ENCODE assay signal across 13 mouse cellular contexts in genomic region chr5:149002034-149002802, GRCm38 (mm10). TPM values are rescaled to one million over a fixed set of nuclear protein-coding genes. Genes with fewer than 3 reads are reported as not detected.
DNase-seq lines count a peak whose midpoint lies in the region; ATAC-seq lines count a peak whose summit lies in the region.
"Had no signal": no experiment of that assay in that cellular context is flagged by ENCODE, and none has a peak within 500 bp of the region (broad histone marks: within the 10 kb centered on the region; RNA-seq: fewer than 3 reads in every experiment).

No protein-coding gene starts in this region.

- no peak overlapping the region for H3K4me2 ChIP-seq in hindbrain, embryonic 14.5 days (replicated peaks)
- no peak overlapping the region; the same call in 1 of the 2 replicates for H3K4me2 ChIP-seq in intestine, embryonic 16.5 days (ENCODE audit: low read depth, low read length)
- peak overlapping the region; percentile 11; the same call in 1 of the 2 replicates for H3K4me2 ChIP-seq in stomach, embryonic 15.5 days
- H3K4me2 ChIP-seq: heart, embryonic 13.5 days had no signal

- no peak for ATAC-seq in hindbrain, embryonic 14.5 days (ENCODE audit: low FRiP score)
- ATAC-seq in intestine, embryonic 16.5 days, result peak; percentile 29; the same call in 1 of the 2 replicates
- ATAC-seq in stomach, embryonic 15.5 days (ENCODE audit: insufficient read depth, low FRiP score, low read depth), result no peak
- ATAC-seq: hindbrain, postnatal 0 days had no signal

- H3K36me3 ChIP-seq in hindbrain, embryonic 10.5 days, result no peaks in the 10 kb centered on the region
- no peaks in the 10 kb centered on the region for H3K36me3 ChIP-seq in hindbrain, embryonic 14.5 days (replicated peaks; ENCODE audit: control insufficient read depth, insufficient read depth)
- H3K36me3 ChIP-seq in intestine, embryonic 16.5 days (ENCODE audit: control insufficient read depth, insufficient read depth, low read length), result no peaks in the 10 kb centered on the region
- no peaks in the 10 kb centered on the region for H3K36me3 ChIP-seq in stomach, embryonic 15.5 days
- H3K36me3 ChIP-seq: heart, embryonic 13.5 days had no signal

- WGBS in hindbrain, embryonic 10.5 days, result 71% methylated on average over 20 of the region's 20 CpGs
- WGBS in hindbrain, embryonic 14.5 days, result 71% methylated on average over 20 of the region's 20 CpGs
- 37% methylated on average over 20 of the region's 20 CpGs for WGBS in intestine, embryonic 16.5 days
- WGBS in stomach, embryonic 15.5 days, result 44% methylated on average over 20 of the region's 20 CpGs

- H3K9me3 ChIP-seq in hindbrain, embryonic 10.5 days, result no peaks in the 10 kb centered on the region
- H3K9me3 ChIP-seq in hindbrain, embryonic 14.5 days (ENCODE audit: control insufficient read depth, low read length), result no peaks in the 10 kb centered on the region
- H3K9me3 ChIP-seq in intestine, embryonic 16.5 days (ENCODE audit: control insufficient read depth, low read length), result no peaks in the 10 kb centered on the region
- no peaks in the 10 kb centered on the region for H3K9me3 ChIP-seq in stomach, embryonic 15.5 days
- H3K9me3 ChIP-seq: heart, embryonic 13.5 days had no signal

- H3K4me1 ChIP-seq in hindbrain, embryonic 10.5 days (replicated peaks), result peaks cover 39% of the 10 kb centered on the region
- peaks cover 6% of the 10 kb centered on the region; the same call in 1 of the 2 replicates for H3K4me1 ChIP-seq in hindbrain, embryonic 14.5 days (replicated peaks; ENCODE audit: control insufficient read depth, insufficient read depth, low read length)
- peaks cover 25% of the 10 kb centered on the region for H3K4me1 ChIP-seq in intestine, embryonic 16.5 days (ENCODE audit: control insufficient read depth, insufficient read depth, low read length)
- H3K4me1 ChIP-seq in stomach, embryonic 15.5 days, result peaks cover 9% of the 10 kb centered on the region

- H3K4me3 ChIP-seq in hindbrain, embryonic 10.5 days, result no peak overlapping the region
- H3K4me3 ChIP-seq in hindbrain, embryonic 14.5 days (replicated peaks; ENCODE audit: low read length), result no peak overlapping the region
- no peak overlapping the region for H3K4me3 ChIP-seq in intestine, embryonic 16.5 days (ENCODE audit: low read length)
- no peak overlapping the region for H3K4me3 ChIP-seq in stomach, embryonic 15.5 days (replicated peaks)
- H3K4me3 ChIP-seq: erythroblast, embryonic 14.5 days; heart, embryonic 13.5 days had no signal

- H3K27me3 ChIP-seq in hindbrain, embryonic 10.5 days (ENCODE audit: insufficient read depth, poor library complexity, severe bottlenecking), result peaks cover 6% of the 10 kb centered on the region; the same call in 1 of the 2 replicates
- H3K27me3 ChIP-seq in hindbrain, embryonic 14.5 days (ENCODE audit: control insufficient read depth, insufficient read depth, low read length), result no peaks in the 10 kb centered on the region
- no peaks in the 10 kb centered on the region for H3K27me3 ChIP-seq in intestine, embryonic 16.5 days (replicated peaks; ENCODE audit: control insufficient read depth, insufficient read depth, low read length)
- no peaks in the 10 kb centered on the region for H3K27me3 ChIP-seq in stomach, embryonic 15.5 days (replicated peaks)
- H3K27me3 ChIP-seq: heart, embryonic 13.5 days had no signal

- peak overlapping the region; percentile 46 for H3K27ac ChIP-seq in hindbrain, embryonic 10.5 days
- no peak overlapping the region for H3K27ac ChIP-seq in hindbrain, embryonic 14.5 days
- peak overlapping the region; percentile 70 for H3K27ac ChIP-seq in intestine, embryonic 16.5 days (ENCODE audit: low read length)
- peak overlapping the region; percentile 73 for H3K27ac ChIP-seq in stomach, embryonic 15.5 days
- H3K27ac ChIP-seq: heart, embryonic 13.5 days; hindbrain, postnatal 0 days had no signal

- H3K9ac ChIP-seq in hindbrain, embryonic 14.5 days, result no peak overlapping the region
- no peak overlapping the region; the same call in 1 of the 2 replicates for H3K9ac ChIP-seq in intestine, embryonic 16.5 days (ENCODE audit: low read depth, low read length)
- no peak overlapping the region for H3K9ac ChIP-seq in stomach, embryonic 15.5 days
- H3K9ac ChIP-seq: heart, embryonic 13.5 days had no signal

- no peak for DNase-seq in hindbrain, embryonic 10.5 days (ENCODE audit: low spot score)
- DNase-seq in hindbrain, embryonic 14.5 days (ENCODE audit: low spot score), result no peak
- peak; percentile 50 to 81 for DNase-seq in kidney, postnatal 36 days
- DNase-seq in left cerebral cortex, adult 11 months (ENCODE audit: low spot score), result no peak
- no peak for DNase-seq in layer of hippocampus, adult 9-10 months (ENCODE audit: low spot score)
- DNase-seq in thymus, postnatal 4 days, result no peak
- DNase-seq: adrenal gland, adult 2 months; cerebellum, adult 8-10 months had no signal

RNA-seq across cellular contexts. Expression of gene Gm42791, which starts 7.3 kb away (rescaled TPM):
- 1.6 and 3.8 TPM in 2 replicates for polyA plus RNA-seq in hindbrain, embryonic 10.5 days (2016; fragmentation: Nextera tagmentation; extraction: Ambion mirVana)
- 0.33 and 2.6 TPM in 2 replicates for polyA plus RNA-seq in hindbrain, embryonic 14.5 days (2014; fragmentation: Nextera tagmentation; extraction: Ambion mirVana)
- 0.80 and 1.0 TPM in 2 replicates for polyA plus RNA-seq in intestine, embryonic 16.5 days (2015; fragmentation: Nextera tagmentation; extraction: Ambion mirVana)
- polyA plus RNA-seq in stomach, embryonic 15.5 days (2015; fragmentation: Nextera tagmentation; extraction: Ambion mirVana), result 0.67 and 0.80 TPM in 2 replicates
- polyA plus RNA-seq: adrenal gland, adult 2 months had no signal

Comparison
In these comparisons a context has a peak if more than half of its experiments do, and no peak if none do; other contexts are left out.
1. DNase-seq: peak in kidney, postnatal 36 days (2 of 2); none in hindbrain, embryonic 10.5 days (single experiment), hindbrain, embryonic 14.5 days (single experiment), left cerebral cortex, adult 11 months (single experiment), layer of hippocampus, adult 9-10 months (single experiment) and thymus, postnatal 4 days (single experiment).